12 mouse cellular contexts compared by ENCODE assay signal in genomic region chr16:29711912-29712681, GRCm38 (mm10).
A peak's percentile ranks its signal among the peaks of the same experiment; 100 is the strongest.
DNase-seq lines count a peak whose midpoint lies in the region; ATAC-seq and TF ChIP-seq lines count a peak whose summit lies in the region.
"Had no signal": no experiment of that assay in that cellular context is flagged by ENCODE, and none has a peak within 500 bp of the region (broad histone marks: within the 10 kb centered on the region; RNA-seq: fewer than 3 reads in every experiment).

No protein-coding gene starts in this region.

- H3K27ac ChIP-seq in gastrocnemius, adult 2 months: 0 out of 2 replicates have a peak overlapping the region, but pooled peaks have one; percentile 28
- H3K27ac ChIP-seq in neural tube, embryonic 13.5 days (replicated peaks): no peak overlapping the region
- no peak overlapping the region for H3K27ac ChIP-seq in neural tube, embryonic 15.5 days (replicated peaks)
- H3K27ac ChIP-seq: limb, embryonic 13.5 days had no signal

- intact Hi-C loops in gastrocnemius, adult 2 months (cut with DNase I): loop anchor here (5.0 kb wide), 1 partner anchor 1475 kb away; no protein-coding TSS in a partner anchor
- intact Hi-C loops in gastrocnemius, postnatal 14 days (cut with DNase I; ENCODE audit: low total_unique reads): loop anchor here (2.0 kb wide), 1 partner anchor 77 kb away; no protein-coding TSS in a partner anchor
- intact Hi-C loops in left cerebral cortex, postnatal 36 days (cut with DNase I): no loop called here

- WGBS in neural tube, embryonic 13.5 days: 74% methylated on average over 12 of the region's 12 CpGs
- WGBS in neural tube, embryonic 15.5 days: 71% methylated on average over 12 of the region's 12 CpGs

- H3K36me3 ChIP-seq in neural tube, embryonic 13.5 days: no peaks in the 10 kb centered on the region
- no peaks in the 10 kb centered on the region for H3K36me3 ChIP-seq in neural tube, embryonic 15.5 days
- H3K36me3 ChIP-seq: limb, embryonic 13.5 days had no signal

- H3K4me3 ChIP-seq in gastrocnemius, adult 2 months: no peak overlapping the region
- H3K4me3 ChIP-seq in neural tube, embryonic 13.5 days: no peak overlapping the region
- no peak overlapping the region for H3K4me3 ChIP-seq in neural tube, embryonic 15.5 days (replicated peaks)
- H3K4me3 ChIP-seq: limb, embryonic 13.5 days had no signal

- H3K4me1 ChIP-seq in neural tube, embryonic 13.5 days (replicated peaks): peaks cover 10% of the 10 kb centered on the region
- H3K4me1 ChIP-seq in neural tube, embryonic 15.5 days: peaks cover 9% of the 10 kb centered on the region; the same call in 1 of the 2 replicates

- no peaks in the 10 kb centered on the region for H3K9me3 ChIP-seq in neural tube, embryonic 13.5 days
- H3K9me3 ChIP-seq in neural tube, embryonic 15.5 days (replicated peaks): no peaks in the 10 kb centered on the region
- H3K9me3 ChIP-seq: limb, embryonic 13.5 days had no signal

- peak; percentile 51 for DNase-seq in gastrocnemius, adult 2 months
- no peak for DNase-seq in gastrocnemius, postnatal 14 days
- no peak for DNase-seq in neural tube, embryonic 10.5 days (ENCODE audit: extremely low spot score, low spot score)
- peak; percentile 47 to 50 for DNase-seq in cerebellum, postnatal 36 days
- no peak for DNase-seq in left cerebral cortex, postnatal 36 days (ENCODE audit: low spot score in 2 of 2)
- DNase-seq in kidney, adult 11 months: no peak
- DNase-seq: kidney, postnatal 4 days; lung, postnatal 14 days; thymus, adult 18-20 months had no signal

- H3K27me3 ChIP-seq in neural tube, embryonic 13.5 days: peaks cover 95% of the 10 kb centered on the region
- H3K27me3 ChIP-seq in neural tube, embryonic 15.5 days (replicated peaks): peaks cover 44% of the 10 kb centered on the region
- H3K27me3 ChIP-seq: limb, embryonic 13.5 days had no signal

- H3K4me2 ChIP-seq in neural tube, embryonic 13.5 days: no peak overlapping the region
- H3K4me2 ChIP-seq in neural tube, embryonic 15.5 days: no peak overlapping the region
- H3K4me2 ChIP-seq: limb, embryonic 13.5 days had no signal

- ATAC-seq in neural tube, embryonic 13.5 days (ENCODE audit: low read depth): 0 out of 2 replicates have a peak, but pooled peaks have one; percentile 19
- peak; percentile 16; the same call in 1 of the 2 replicates for ATAC-seq in neural tube, embryonic 15.5 days (ENCODE audit: low FRiP score)

- H3K9ac ChIP-seq in neural tube, embryonic 13.5 days: no peak overlapping the region
- H3K9ac ChIP-seq in neural tube, embryonic 15.5 days (replicated peaks): no peak overlapping the region
- H3K9ac ChIP-seq: limb, embryonic 13.5 days had no signal

- TF ChIP-seq CTCF in gastrocnemius, adult 2 months (IDR thresholded peaks at IDR 0.05): no peak

Comparison
In these comparisons a context has a peak if more than half of its experiments do, and no peak if none do; other contexts are left out.
1. DNase-seq: peak in gastrocnemius, adult 2 months (single experiment) and cerebellum, postnatal 36 days (2 of 2); none in gastrocnemius, postnatal 14 days (single experiment), neural tube, embryonic 10.5 days (single experiment), left cerebral cortex, postnatal 36 days (0 of 2) and kidney, adult 11 months (single experiment).